Mouse (Mus musculus): Measurements from ENCODE around the gene Ly6g6d.
"Not testable (repeated sequence)": the region's sequence is repeated elsewhere in the genome, so short reads cannot be mapped to it uniquely, and the experiment has no call there.

Gene Ly6g6d

DNA sequence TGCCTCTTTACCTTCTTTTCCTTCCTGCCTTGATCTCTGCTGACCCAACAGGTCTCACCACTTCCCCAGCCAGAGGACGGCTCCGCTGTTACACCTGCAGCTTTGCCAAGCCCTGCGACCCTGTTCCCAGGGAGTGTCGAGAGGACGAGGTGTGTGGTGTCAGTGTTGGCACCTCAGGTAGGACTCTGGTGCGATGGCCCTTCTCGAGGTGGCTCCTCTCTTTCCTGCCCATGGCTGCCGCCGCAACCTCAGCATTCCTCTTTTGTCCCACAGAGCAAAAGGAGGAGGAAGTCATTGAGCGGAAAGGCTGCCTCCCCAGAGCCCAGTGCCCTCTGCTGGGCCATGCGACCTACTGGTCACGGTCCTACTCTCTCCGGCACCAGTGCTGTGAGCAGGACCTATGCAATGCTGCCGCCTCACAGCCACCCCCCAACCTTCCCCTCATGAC, at the start of gene Ly6g6d:
Ly6g6d (minus strand) TSS at position 280 of the 448 bp plus-strand sequence.
- peak; percentile 80 for DNase-seq

DNA sequence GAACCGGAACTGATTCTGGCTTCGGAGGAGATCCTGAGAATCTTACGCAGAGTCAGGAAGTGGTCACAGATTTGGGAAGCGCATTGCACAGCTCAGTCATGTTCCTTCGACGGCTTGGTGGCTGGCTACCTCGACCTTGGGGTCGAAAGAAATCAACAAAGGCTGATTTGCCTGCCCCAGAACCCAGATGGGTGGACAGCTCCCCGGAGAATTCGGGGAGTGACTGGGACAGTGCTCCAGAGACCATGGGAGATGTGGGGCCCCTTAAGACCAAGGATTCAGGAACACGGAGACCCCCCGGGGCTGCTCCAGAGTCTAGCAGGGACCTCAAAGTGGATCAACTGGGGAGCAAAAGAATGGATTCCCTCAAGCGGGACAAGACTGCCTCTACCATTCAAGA, 49.2 kb upstream of the Ly6g6d start:
- peak; percentile 45 for DNase-seq

DNA sequence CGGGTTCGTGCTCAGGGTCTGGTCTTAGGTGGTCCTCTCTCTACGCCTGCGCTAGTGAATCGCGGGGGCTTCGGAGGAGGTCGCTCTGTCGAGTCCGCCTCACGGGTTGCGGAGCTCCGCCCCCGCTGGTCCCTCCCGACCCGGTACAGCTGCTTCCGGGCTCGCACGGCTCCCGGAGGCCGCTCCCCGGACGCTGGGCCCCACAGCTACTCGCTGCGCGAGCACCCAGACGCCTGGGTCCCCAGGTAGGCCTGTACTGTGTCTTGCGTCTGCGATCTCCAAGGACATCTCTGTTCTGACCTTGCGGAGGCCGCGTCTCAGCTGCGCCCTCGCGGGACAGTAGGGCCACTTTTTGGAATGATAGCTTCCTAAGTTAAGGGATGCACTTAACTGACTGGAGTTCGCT, 48.3 kb upstream of the Ly6g6d start, which contains the start of gene D17H6S53E:
D17H6S53E (plus strand) TSS at position 168 of the 406 bp plus-strand sequence.
- DNase-seq, result peak; percentile 84

GRCm38 (mm10) chr17:35125578-35125977, 47.7 kb upstream of the Ly6g6d start:
- peak; percentile 34 for DNase-seq

- DNase-seq, result peak; percentile 15
Measured at GRCm38 (mm10) chr17:35125081-35125480, 47.2 kb upstream of the Ly6g6d start.

DNA sequence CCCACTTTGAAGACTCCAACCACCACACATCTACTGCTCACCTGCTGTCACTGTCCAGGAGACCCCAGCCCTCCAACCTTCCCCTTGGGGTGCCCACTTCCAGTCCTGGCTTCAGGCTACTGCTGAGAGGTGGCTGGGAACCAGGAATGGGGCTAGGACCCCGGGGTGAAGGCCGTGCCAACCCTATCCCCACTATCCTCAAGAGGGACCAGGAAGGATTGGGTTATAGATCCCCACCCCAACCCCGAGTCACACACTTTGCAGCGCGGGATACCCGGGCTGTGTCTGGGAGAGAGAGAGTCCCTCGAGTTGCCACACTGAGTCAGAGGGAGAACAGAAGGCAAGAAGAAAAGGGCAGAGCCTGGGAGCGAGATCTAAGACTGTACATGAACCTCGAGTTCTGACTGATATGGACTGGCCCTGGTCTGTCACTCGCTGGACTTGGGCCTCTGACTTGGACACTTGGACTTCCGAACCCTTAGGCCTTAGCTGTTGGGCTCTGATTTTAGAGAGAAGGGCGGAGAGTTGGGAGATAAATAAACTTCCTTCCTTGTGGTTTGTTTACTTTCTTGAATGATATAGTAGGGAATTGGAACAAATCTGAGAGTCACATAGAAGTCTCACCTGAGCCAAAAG, 46.5 kb upstream of the Ly6g6d start:
- DNase-seq, result not testable (repeated sequence)

GRCm38 (mm10) chr17:35123287-35123686, 45.4 kb upstream of the Ly6g6d start:
- not testable (repeated sequence) for DNase-seq

DNA sequence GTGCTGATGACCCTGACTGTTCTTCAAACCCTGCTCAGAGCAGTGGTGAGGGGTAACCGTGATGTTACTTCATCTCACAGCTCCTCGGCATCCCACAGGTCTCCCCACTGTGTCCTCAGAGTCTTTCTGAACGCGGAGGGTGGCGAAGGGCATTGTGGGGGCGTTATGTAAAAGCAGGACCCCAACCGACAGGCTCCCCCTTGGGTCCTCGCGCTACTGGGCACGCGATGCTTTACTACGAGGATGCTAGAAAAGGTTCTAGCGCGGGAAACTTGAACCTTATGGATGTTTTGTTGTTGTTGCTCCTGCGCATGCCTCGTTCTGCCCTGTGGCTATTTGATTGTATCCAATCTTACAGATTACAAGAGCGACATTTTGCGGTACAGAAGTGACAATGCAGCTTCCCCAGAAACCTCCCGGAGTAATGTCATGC, 44.0 kb upstream of the Ly6g6d start, which contains the start of gene Csnk2b:
Csnk2b (minus strand) TSS at position 183 of the 433 bp plus-strand sequence.
- peak; percentile 60 for DNase-seq

DNA sequence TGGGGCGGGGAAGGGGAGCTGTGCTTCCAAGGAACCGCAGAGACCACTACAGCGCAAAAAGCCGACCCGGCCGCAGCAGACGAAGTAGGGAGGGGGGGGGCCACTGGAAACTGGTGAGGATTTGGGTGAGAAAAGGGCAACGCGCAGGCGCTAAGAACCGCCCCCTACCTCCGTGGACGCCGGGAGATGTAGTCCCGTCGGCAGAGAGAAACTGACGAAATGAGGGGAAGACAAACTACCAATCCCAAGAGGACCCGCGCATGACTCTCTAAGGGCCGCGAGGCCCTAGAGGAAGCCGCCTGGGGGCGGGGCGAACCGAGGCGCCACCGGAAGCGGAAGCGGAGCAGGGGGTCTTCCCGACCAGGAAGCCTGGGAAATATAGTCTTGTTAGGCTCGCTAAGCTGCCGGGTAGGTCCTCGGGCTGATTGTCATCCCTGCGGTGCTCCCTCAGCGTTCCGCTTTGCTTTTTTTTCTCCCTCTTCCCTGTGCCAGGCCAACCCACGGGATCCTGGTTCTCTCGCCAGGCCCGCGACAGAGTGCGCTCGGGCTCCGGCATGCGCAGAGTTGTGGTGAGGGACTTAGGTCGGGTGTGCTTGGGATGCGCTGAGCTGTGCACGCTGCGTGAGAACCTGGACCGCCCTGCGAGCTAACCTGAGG, 43.4 kb upstream of the Ly6g6d start, which contains the start of gene Gpank1:
Gpank1 (plus strand) TSS at position 313 of the 657 bp plus-strand sequence.
- peak; percentile 99 for DNase-seq

- DNase-seq, result peak; percentile 20
Measured at GRCm38 (mm10) chr17:35120745-35121142, 42.9 kb upstream of the Ly6g6d start.

- DNase-seq, result peak; percentile 43
Measured at GRCm38 (mm10) chr17:35115046-35116019, 37.5 kb upstream of the Ly6g6d start, which contains the start of gene Ly6g5b. Ly6g5b (minus strand) TSS chr17:35115428.

GRCm38 (mm10) chr17:35111774-35112173, 33.9 kb upstream of the Ly6g6d start:
- no peak for DNase-seq

- DNase-seq, result no peak
Measured at GRCm38 (mm10) chr17:35108097-35108496, 30.2 kb upstream of the Ly6g6d start, which contains the start of gene Ly6g5c. Ly6g5c (plus strand) TSS chr17:35108279.

DNA sequence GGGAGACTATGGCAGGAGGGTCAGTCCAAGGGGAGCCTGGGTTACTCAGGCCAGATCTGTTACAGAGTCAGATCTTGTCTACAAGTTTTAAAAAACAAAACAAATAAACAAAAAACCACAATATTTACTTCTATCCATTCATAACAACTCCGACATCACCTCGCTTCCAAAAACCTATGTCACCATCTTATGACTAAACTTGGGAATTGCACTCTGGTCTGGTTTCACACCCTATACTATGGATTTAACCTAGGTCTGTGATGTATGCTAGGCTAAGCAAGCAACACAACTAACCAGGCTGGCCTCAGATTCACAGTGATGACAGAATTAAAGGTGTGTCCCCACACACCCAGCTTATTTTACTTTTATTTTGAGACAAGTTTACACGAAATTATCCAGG, 28.7 kb upstream of the Ly6g6d start:
- DNase-seq, result no peak

DNA sequence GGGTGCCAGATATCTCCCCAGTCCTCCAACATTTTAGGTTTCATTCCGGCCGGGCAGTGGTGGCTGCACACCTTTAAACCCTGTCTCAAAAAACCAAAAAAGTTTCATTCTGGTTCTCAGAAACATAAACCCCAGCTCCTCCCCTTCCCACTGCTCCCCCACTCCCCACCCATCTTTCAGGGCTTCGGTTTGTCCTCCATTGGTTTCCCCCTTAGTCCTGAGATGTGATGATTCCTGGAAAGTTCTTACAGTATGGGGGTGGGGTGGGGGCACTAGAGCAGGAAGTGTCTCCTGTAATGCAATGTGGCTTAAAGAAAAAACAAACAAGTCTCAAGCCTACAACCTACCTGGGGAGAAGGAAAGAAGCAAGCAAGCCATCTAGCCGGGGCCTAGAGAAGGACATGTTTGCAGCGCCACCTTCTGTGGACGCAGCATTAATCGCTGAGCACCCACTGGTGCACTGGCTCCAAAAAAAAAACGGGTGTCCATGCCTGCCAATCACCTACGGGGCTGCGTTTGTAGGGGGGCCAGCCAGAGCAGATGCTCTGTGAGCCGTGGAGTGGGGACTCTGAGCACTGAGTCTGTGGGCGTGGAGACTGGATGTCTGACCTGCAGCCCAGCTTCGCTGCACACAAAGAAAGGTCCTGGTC, 28.0 kb upstream of the Ly6g6d start:
- peak; percentile 61 for DNase-seq

GRCm38 (mm10) chr17:35104754-35105153, 26.9 kb upstream of the Ly6g6d start:
- no peak for DNase-seq

DNA sequence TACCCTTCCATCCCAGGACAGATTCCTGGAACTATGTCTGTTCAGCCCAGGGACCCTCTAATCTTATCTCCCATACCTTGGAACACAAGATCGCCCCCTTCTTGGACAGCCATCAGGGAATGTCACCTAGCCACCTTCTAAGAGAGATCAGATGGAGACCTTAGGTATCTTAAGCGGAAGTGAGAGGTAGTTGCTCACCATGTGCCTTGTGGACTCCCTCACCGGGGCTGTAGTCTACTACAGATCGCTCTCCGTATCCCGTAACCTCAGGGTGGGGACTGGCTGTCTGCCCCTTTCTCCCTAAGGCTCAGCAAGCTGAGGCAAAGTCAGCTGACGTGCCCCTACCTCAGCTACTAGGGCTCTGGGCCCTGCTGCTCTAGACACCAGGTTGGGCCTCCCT, 26.2 kb upstream of the Ly6g6d start:
- no peak for DNase-seq

- no peak for DNase-seq
Measured at GRCm38 (mm10) chr17:35103221-35103690, 25.4 kb upstream of the Ly6g6d start.

DNA sequence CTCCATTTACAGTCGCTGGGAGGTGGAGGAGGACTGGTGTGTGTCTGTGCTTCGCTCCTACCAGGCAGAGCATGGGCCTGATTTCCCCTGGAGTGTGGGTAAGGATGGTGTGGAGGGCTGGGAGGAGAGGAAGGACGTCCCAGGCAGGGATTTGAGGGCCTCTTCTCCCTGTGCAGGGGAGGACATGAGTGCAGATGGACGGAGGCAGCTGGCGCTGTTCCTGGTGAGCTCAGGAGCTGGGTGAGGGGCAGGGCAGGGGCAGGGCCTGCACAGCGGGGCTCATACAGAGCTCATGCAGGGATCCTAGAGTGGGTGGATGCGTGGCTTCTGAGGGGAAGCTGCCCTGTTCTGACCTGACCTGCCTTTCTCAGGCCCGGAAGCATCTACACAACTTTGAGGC, 24.4 kb upstream of the Ly6g6d start:
- DNase-seq, result no peak

- DNase-seq, result no peak
Measured at GRCm38 (mm10) chr17:35101161-35101560, 23.3 kb upstream of the Ly6g6d start.

- no peak for DNase-seq
Measured at GRCm38 (mm10) chr17:35100196-35100765, 22.4 kb upstream of the Ly6g6d start.

Measured in lung, postnatal 36 days (tissue).